Mouse (Mus musculus): ENCODE measurements around the gene Klf16.

DNA sequence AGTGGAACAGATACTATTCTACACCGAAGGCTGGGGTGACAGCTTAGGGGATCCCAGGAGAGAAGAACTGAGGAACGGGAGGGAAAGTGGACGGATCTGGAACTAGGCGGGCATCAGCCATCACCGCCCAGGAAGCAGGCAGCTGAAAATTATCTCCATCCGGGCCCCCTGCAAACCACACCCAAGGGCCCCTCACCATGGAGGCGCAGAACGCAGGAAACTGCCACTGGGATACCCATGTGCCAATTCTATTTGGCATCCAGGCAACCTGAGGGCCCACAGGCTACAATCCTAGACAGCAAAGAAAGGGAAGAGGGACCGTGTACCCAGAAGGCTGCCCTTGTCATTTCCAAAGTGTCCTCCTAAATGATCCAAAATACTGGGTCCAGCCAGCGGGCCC lies 6.7 kb downstream of the Klf16 start:
- TF ChIP-seq CTCF (IDR thresholded peaks at IDR 0.05) (no peak), EP300 (IDR thresholded peaks at IDR 0.05) (no peak)

All from lung, postnatal 0 days (tissue).